Mouse (Mus musculus) c-Kit-positive CD71-positive TER-119-negative erythroid progenitor cells, embryonic 14.5 days (primary cell): ENCODE data around the gene Pkig.

Source experiments
- DNase-seq: peaks from one replicate; pipeline ENCODE4 v3.0.0-alpha.2; 2013; ENCODE audit warnings: low read depth

Pkig gene

GRCm38 (mm10) chr2:163760589-163760988 is 102.4 kb downstream of the Pkig start:
- no peak for DNase-seq

- DNase-seq = no peak
Measured at GRCm38 (mm10) chr2:163761402-163761801, 103.2 kb downstream of the Pkig start.

DNA sequence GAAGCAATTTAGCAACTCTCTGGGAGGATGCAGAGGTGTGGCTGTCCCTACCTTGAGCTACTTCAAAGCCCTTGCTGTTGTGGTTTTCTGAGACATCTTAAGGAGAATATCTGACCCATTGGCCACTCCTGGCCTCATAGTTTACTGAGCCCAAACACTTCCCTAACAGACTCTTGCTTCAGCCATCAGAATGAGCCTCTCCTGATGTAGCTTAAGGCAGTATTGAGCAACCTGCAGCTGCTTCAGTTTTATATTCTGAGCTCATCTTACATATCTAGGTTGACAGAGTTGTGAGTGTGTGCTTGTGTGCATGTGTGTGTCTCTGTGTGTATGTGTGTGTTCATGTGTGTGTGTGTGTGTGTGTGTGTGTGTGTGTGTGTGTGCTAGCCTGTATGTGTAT is 108.1 kb downstream of the Pkig start:
- DNase-seq = no peak

DNA sequence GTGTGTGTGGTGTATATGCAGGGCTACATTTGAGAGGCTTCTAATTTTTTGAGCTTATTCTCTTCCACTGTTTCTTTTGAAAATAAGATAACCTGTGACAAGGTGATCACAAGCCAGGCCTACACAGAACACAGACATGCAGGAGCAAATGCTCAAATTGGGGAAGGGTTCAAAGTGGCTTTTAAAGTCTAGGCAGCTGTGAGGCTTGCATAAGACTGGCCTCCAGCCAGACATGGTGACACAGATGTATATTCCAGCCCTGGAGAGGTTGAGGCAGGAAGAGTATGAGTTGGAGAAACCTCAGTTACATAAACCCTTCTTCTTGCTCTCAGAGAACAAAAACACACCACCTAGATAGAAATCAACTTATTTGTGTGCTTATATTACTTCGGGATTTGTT is 108.7 kb downstream of the Pkig start:
- no peak for DNase-seq

DNA sequence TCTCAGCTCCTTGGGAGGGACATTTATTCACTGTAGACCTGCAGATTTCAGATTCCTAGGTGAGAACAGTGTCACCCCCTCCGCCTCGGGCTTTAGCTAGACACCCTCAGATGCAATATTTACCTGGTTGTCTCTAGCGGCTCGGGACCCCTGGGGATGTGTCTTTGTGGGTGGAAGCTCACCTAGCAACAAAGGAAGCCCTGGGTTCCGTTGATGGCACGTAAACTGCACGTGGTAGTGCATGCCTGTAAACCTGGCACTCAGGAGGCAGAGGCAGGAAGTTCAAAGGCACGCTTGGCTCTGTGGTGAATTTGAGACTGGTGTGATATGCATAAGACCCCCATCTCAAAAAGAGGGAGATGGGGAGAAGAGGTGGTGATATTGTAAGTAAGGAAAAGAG is 112.5 kb downstream of the Pkig start:
- no peak for DNase-seq
